Mouse (Mus musculus): ENCODE results near the gene Lgals7.

DNA sequence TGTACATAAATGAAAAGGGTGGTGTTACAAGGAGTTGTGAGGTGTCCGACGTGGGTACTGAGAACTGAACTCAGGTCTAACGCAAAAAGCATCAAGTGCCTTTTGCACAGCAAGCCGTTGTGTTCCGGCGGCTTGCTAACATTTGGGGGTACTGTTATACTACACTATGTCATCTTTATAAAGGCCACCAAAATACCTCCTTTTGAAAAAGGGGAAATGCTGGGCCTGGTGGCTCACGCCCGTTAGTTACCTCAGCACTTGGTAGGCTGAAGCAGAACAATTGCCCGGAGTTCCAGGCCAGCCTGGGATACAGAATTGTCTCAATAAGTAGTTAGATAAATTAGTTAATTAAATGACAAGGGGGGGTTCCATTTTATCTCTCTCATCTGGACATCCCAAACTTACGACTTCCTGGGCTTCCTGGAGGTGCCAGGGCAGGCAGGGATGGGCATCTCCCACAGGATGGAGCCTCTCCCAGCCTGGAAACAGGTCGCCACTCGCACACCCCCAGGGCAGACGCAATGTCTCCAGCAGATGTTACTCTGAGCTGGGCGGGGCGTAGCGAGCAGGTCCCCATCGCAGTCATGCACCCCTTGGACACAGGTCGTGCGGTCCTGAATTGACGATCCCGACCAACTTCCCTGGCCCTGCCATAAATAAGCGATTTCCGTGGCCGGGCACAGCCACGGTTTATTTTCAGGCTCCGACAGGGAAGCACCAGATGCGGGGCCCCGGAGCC, 3.3 kb downstream of the Lgals7 start:
- TF ChIP-seq CTCF (IDR thresholded peaks at IDR 0.05; ENCODE audit: control insufficient read depth, insufficient read depth, low read length) (no peak), POLR2A (IDR thresholded peaks at IDR 0.05; ENCODE audit: borderline replicate concordance, control insufficient read depth, low read depth, low read length) (no peak)

Data from bone marrow, adult 2 months (tissue).